In genomic region chr2:129218537-129219105, GRCm38 (mm10) we compare ENCODE assay signal across 29 mouse cellular contexts. TPM values are rescaled to one million over a fixed set of nuclear protein-coding genes. Genes with fewer than 3 reads are reported as not detected.
DNase-seq lines count a peak whose midpoint lies in the region; ATAC-seq and TF ChIP-seq lines count a peak whose summit lies in the region.
"Had no signal": no experiment of that assay in that cellular context is flagged by ENCODE, and none has a peak within 500 bp of the region (broad histone marks: within the 10 kb centered on the region; RNA-seq: fewer than 3 reads in every experiment).

No protein-coding gene starts in this region.

- no peaks in the 10 kb centered on the region for H3K36me3 ChIP-seq in forebrain, embryonic 15.5 days
- no peaks in the 10 kb centered on the region for H3K36me3 ChIP-seq in forebrain, embryonic 12.5 days (replicated peaks)
- no peaks in the 10 kb centered on the region for H3K36me3 ChIP-seq in heart, embryonic 12.5 days
- H3K36me3 ChIP-seq in midbrain, postnatal 0 days (ENCODE audit: insufficient read depth, low read length): no peaks in the 10 kb centered on the region
- 0 out of 2 replicates have a peak, but pooled peaks cover 6% of the 10 kb centered on the region for H3K36me3 ChIP-seq in midbrain, embryonic 10.5 days
- peaks cover 2% of the 10 kb centered on the region for H3K36me3 ChIP-seq in limb, embryonic 10.5 days
- H3K36me3 ChIP-seq: embryonic facial prominence, embryonic 13.5 days; heart, embryonic 15.5 days; limb, embryonic 12.5 days; neural tube, embryonic 12.5 days; stomach, embryonic 15.5 days had no signal

- no peak overlapping the region for H3K4me2 ChIP-seq in forebrain, embryonic 15.5 days (replicated peaks)
- H3K4me2 ChIP-seq in forebrain, embryonic 12.5 days: no peak overlapping the region
- H3K4me2 ChIP-seq in heart, embryonic 12.5 days: no peak overlapping the region
- no peak overlapping the region for H3K4me2 ChIP-seq in midbrain, postnatal 0 days (ENCODE audit: low read depth, low read length, poor library complexity, severe bottlenecking)
- H3K4me2 ChIP-seq: embryonic facial prominence, embryonic 13.5 days; heart, embryonic 15.5 days; limb, embryonic 12.5 days; lung, embryonic 14.5 days; midbrain, embryonic 11.5 days; neural tube, embryonic 12.5 days; stomach, embryonic 15.5 days had no signal

- no peaks in the 10 kb centered on the region for H3K9me3 ChIP-seq in forebrain, embryonic 15.5 days
- H3K9me3 ChIP-seq in forebrain, embryonic 12.5 days: no peaks in the 10 kb centered on the region
- no peaks in the 10 kb centered on the region for H3K9me3 ChIP-seq in heart, embryonic 12.5 days (replicated peaks)
- no peaks in the 10 kb centered on the region for H3K9me3 ChIP-seq in midbrain, postnatal 0 days (ENCODE audit: low read length)
- H3K9me3 ChIP-seq in midbrain, embryonic 10.5 days (replicated peaks): no peaks in the 10 kb centered on the region
- no peaks in the 10 kb centered on the region for H3K9me3 ChIP-seq in limb, embryonic 10.5 days (replicated peaks)
- H3K9me3 ChIP-seq: embryonic facial prominence, embryonic 13.5 days; G1E; heart, embryonic 15.5 days; limb, embryonic 12.5 days; neural tube, embryonic 12.5 days; stomach, embryonic 15.5 days had no signal

- peak; percentile 29; the same call in 1 of the 2 replicates for ATAC-seq in forebrain, embryonic 15.5 days (replicated peaks)
- ATAC-seq in forebrain, embryonic 12.5 days (ENCODE audit: low FRiP score): no peak
- no peak for ATAC-seq in heart, embryonic 12.5 days (ENCODE audit: insufficient number of reproducible peaks, low FRiP score)
- no peak for ATAC-seq in midbrain, postnatal 0 days (ENCODE audit: low FRiP score)
- ATAC-seq: hindbrain, embryonic 16.5 days; midbrain, embryonic 16.5 days; Patski had no signal

- no peaks in the 10 kb centered on the region for H3K4me1 ChIP-seq in forebrain, embryonic 15.5 days
- no peaks in the 10 kb centered on the region for H3K4me1 ChIP-seq in forebrain, embryonic 12.5 days
- no peaks in the 10 kb centered on the region for H3K4me1 ChIP-seq in heart, embryonic 12.5 days (replicated peaks)
- H3K4me1 ChIP-seq in midbrain, postnatal 0 days (ENCODE audit: insufficient read depth, low read length): no peaks in the 10 kb centered on the region
- no peaks in the 10 kb centered on the region for H3K4me1 ChIP-seq in midbrain, embryonic 10.5 days
- H3K4me1 ChIP-seq in limb, embryonic 10.5 days: peaks cover 20% of the 10 kb centered on the region
- H3K4me1 ChIP-seq: embryonic facial prominence, embryonic 13.5 days; heart, embryonic 15.5 days; neural tube, embryonic 12.5 days; stomach, embryonic 15.5 days had no signal

- no peak for TF ChIP-seq CTCF in midbrain, postnatal 0 days (IDR thresholded peaks at IDR 0.05)

- DNase-seq in heart, adult 11 months: peak; percentile 48
- DNase-seq in midbrain, postnatal 0 days (ENCODE audit: low spot score): peak; percentile 15
- DNase-seq in midbrain, embryonic 10.5 days (ENCODE audit: low spot score): no peak
- no peak for DNase-seq in limb, embryonic 10.5 days (ENCODE audit: low spot score)
- no peak for DNase-seq in kidney, adult 18-20 months
- DNase-seq: adrenal gland, postnatal 10 days; cerebellum, adult 11-12 months; cerebellum, adult 9-11 months; gastrocnemius, postnatal 36 days; kidney, adult 2 months; kidney, postnatal 36 days; lung, embryonic 14.5 days; lung, postnatal 14 days; right cerebral cortex, postnatal 14 days; thymus, postnatal 14 days had no signal

- no peaks in the 10 kb centered on the region for H3K27me3 ChIP-seq in forebrain, embryonic 15.5 days
- H3K27me3 ChIP-seq in forebrain, embryonic 12.5 days: no peaks in the 10 kb centered on the region
- H3K27me3 ChIP-seq in heart, embryonic 12.5 days (replicated peaks): no peaks in the 10 kb centered on the region
- no peaks in the 10 kb centered on the region for H3K27me3 ChIP-seq in midbrain, postnatal 0 days (ENCODE audit: insufficient read depth, low read length)
- no peaks in the 10 kb centered on the region for H3K27me3 ChIP-seq in midbrain, embryonic 10.5 days (ENCODE audit: low read depth, poor library complexity, severe bottlenecking)
- H3K27me3 ChIP-seq in limb, embryonic 10.5 days (ENCODE audit: low read depth, poor library complexity, severe bottlenecking): no peaks in the 10 kb centered on the region
- H3K27me3 ChIP-seq: embryonic facial prominence, embryonic 13.5 days; heart, embryonic 15.5 days; limb, embryonic 12.5 days; neural tube, embryonic 12.5 days; Patski; stomach, embryonic 15.5 days had no signal

- no peak overlapping the region for H3K9ac ChIP-seq in forebrain, embryonic 15.5 days (replicated peaks)
- H3K9ac ChIP-seq in forebrain, embryonic 12.5 days: no peak overlapping the region
- no peak overlapping the region for H3K9ac ChIP-seq in heart, embryonic 12.5 days
- H3K9ac ChIP-seq in midbrain, postnatal 0 days (replicated peaks; ENCODE audit: low read length, poor library complexity, severe bottlenecking): no peak overlapping the region
- H3K9ac ChIP-seq: embryonic facial prominence, embryonic 13.5 days; heart, embryonic 15.5 days; limb, embryonic 12.5 days; lung, embryonic 14.5 days; neural tube, embryonic 12.5 days; stomach, embryonic 15.5 days had no signal

- 60% methylated on average over 4 of the region's 4 CpGs for WGBS in forebrain, embryonic 15.5 days
- 71% methylated on average over 4 of the region's 4 CpGs for WGBS in forebrain, embryonic 12.5 days
- 74% methylated on average over 4 of the region's 4 CpGs for WGBS in heart, embryonic 12.5 days
- WGBS in midbrain, postnatal 0 days: 81% methylated on average over 4 of the region's 4 CpGs
- WGBS in midbrain, embryonic 10.5 days: 90% methylated on average over 4 of the region's 4 CpGs
- WGBS in limb, embryonic 10.5 days: 89% methylated on average over 4 of the region's 4 CpGs

- H3K4me3 ChIP-seq in forebrain, embryonic 15.5 days: no peak overlapping the region
- no peak overlapping the region for H3K4me3 ChIP-seq in forebrain, embryonic 12.5 days (replicated peaks)
- H3K4me3 ChIP-seq in heart, embryonic 12.5 days: no peak overlapping the region
- no peak overlapping the region for H3K4me3 ChIP-seq in midbrain, postnatal 0 days (ENCODE audit: low read depth, low read length)
- no peak overlapping the region for H3K4me3 ChIP-seq in midbrain, embryonic 10.5 days
- no peak overlapping the region for H3K4me3 ChIP-seq in limb, embryonic 10.5 days
- H3K4me3 ChIP-seq: embryonic facial prominence, embryonic 13.5 days; heart, embryonic 15.5 days; limb, embryonic 12.5 days; myocyte; neural tube, embryonic 12.5 days; stomach, embryonic 15.5 days had no signal

- H3K27ac ChIP-seq in forebrain, embryonic 15.5 days (replicated peaks): no peak overlapping the region
- H3K27ac ChIP-seq in forebrain, embryonic 12.5 days: no peak overlapping the region
- H3K27ac ChIP-seq in heart, embryonic 12.5 days (ENCODE audit: poor library complexity, severe bottlenecking): no peak overlapping the region
- H3K27ac ChIP-seq in midbrain, postnatal 0 days (ENCODE audit: low read depth, low read length): no peak overlapping the region
- H3K27ac ChIP-seq in midbrain, embryonic 10.5 days (replicated peaks): no peak overlapping the region
- H3K27ac ChIP-seq in limb, embryonic 10.5 days: 0 out of 2 replicates have a peak overlapping the region, but pooled peaks have one; percentile 25
- H3K27ac ChIP-seq: embryonic facial prominence, embryonic 13.5 days; heart, embryonic 15.5 days; neural tube, embryonic 12.5 days; stomach, embryonic 15.5 days had no signal

RNA-seq across cellular contexts. Expression of gene Slc20a1, which starts 20.1 kb away (rescaled TPM):
- 58.8 TPM in 2 replicates for polyA plus RNA-seq in forebrain, embryonic 15.5 days (2015; fragmentation: Nextera tagmentation; extraction: Ambion mirVana)
- polyA plus RNA-seq in forebrain, embryonic 12.5 days (2016; fragmentation: Nextera tagmentation; extraction: Ambion mirVana): 61.6 and 63.1 TPM in 2 replicates
- polyA plus RNA-seq in heart, embryonic 12.5 days (2016; fragmentation: Nextera tagmentation; extraction: Ambion mirVana): 45.8 and 47.5 TPM in 2 replicates
- 80.0 and 82.2 TPM in 2 replicates for total RNA-seq in midbrain, postnatal 0 days (2014; rRNA removed)
- polyA plus RNA-seq in midbrain, postnatal 0 days (2015; fragmentation: Nextera tagmentation; extraction: Ambion mirVana): 44.9 and 47.7 TPM in 2 replicates
- 53.7 and 55.6 TPM in 2 replicates for polyA plus RNA-seq in midbrain, embryonic 10.5 days (2016; fragmentation: Nextera tagmentation; extraction: Ambion mirVana)
- polyA plus RNA-seq in limb, embryonic 10.5 days (2016; fragmentation: Nextera tagmentation; extraction: Ambion mirVana): 47.1 and 49.7 TPM in 2 replicates

Comparison
In these comparisons a context has a peak if more than half of its experiments do, and no peak if none do; other contexts are left out.
1. DNase-seq: peak in heart, adult 11 months (single experiment) and midbrain, postnatal 0 days (single experiment); none in midbrain, embryonic 10.5 days (single experiment), limb, embryonic 10.5 days (single experiment) and kidney, adult 18-20 months (single experiment).